Mouse (Mus musculus): Measurements from ENCODE around the gene Ift74.

Gene Ift74

GRCm38 (mm10) chr4:94692175-94692574 is 77.9 kb downstream of the Ift74 start:
- no peak for DNase-seq (ENCODE audit: low spot score in 2 of 2)

GRCm38 (mm10) chr4:94696368-94696767 is 82.1 kb downstream of the Ift74 start:
- DNase-seq (ENCODE audit: low spot score in 2 of 2), result no peak

GRCm38 (mm10) chr4:94711002-94711401 is 96.7 kb downstream of the Ift74 start:
- DNase-seq (ENCODE audit: low spot score in 2 of 2), result no peak

- no peak for DNase-seq (ENCODE audit: low spot score in 2 of 2)
Observed at GRCm38 (mm10) chr4:94711426-94711825, 97.1 kb downstream of the Ift74 start.

- DNase-seq (ENCODE audit: low spot score in 2 of 2), result no peak
Observed at GRCm38 (mm10) chr4:94713741-94714140, 99.5 kb downstream of the Ift74 start.

- no peak for DNase-seq (ENCODE audit: low spot score in 2 of 2)
Observed at GRCm38 (mm10) chr4:94715166-94715565, 100.9 kb downstream of the Ift74 start.

GRCm38 (mm10) chr4:94725799-94726198 is 111.5 kb downstream of the Ift74 start:
- DNase-seq (ENCODE audit: low spot score in 2 of 2), result no peak

- DNase-seq (ENCODE audit: low spot score in 2 of 2), result no peak
Observed at GRCm38 (mm10) chr4:94732721-94733120, 118.4 kb downstream of the Ift74 start.

GRCm38 (mm10) chr4:94737326-94738295 is 123.3 kb downstream of the Ift74 start:
- DNase-seq (ENCODE audit: low spot score in 2 of 2), result no peak

GRCm38 (mm10) chr4:94738838-94739731 is 124.8 kb downstream of the Ift74 start, which contains the start of gene Tek:
TSS of gene Tek (plus strand) at chr4:94739289.
- no peak for DNase-seq (ENCODE audit: low spot score in 2 of 2)

- no peak for DNase-seq (ENCODE audit: low spot score in 2 of 2)
Observed at GRCm38 (mm10) chr4:94741824-94742223, 127.5 kb downstream of the Ift74 start.
